Mouse (Mus musculus) liver, embryonic 16.5 days (tissue): ENCODE measurements around the gene Sema3c. TPM values are rescaled to one million over a fixed set of nuclear protein-coding genes. Genes with fewer than 3 reads are reported as not detected.

Experiments used
- polyA plus RNA-seq: library from polyadenylated mRNA; unstranded; fragments of >200 nt; fragmentation: Nextera tagmentation; extraction: Ambion mirVana; gene quantifications from 2 replicates; pipeline ENCODE4 v1.2.1, GENCODE M21; 2015

Gene Sema3c
- polyA plus RNA-seq, 1 experiment from 2014 or later, result 1.3 TPM

Other genes with a start within 250 kb of the Sema3c start
- gene Speer4f2, start 201.1 kb upstream of the Sema3c start, polyA plus RNA-seq, result not detected in 2 replicates
- gene Speer4f1, start 98.2 kb upstream of the Sema3c start, polyA plus RNA-seq, result not detected in 2 replicates